Mouse (Mus musculus): Measurements from ENCODE around the gene Ctsll3. TPM values are rescaled to one million over a fixed set of nuclear protein-coding genes. Genes with fewer than 3 reads are reported as not detected.

Ctsll3 gene
- polyA plus RNA-seq, 1 experiment from 2014 or later: not detected

GRCm38 (mm10) chr13:60812768-60813167, 10.1 kb upstream of the Ctsll3 start:
- no peak overlapping the region for H3K4me3 ChIP-seq (ENCODE audit: low read length)
- no peak overlapping the region for H3K9ac ChIP-seq (ENCODE audit: low read depth, low read length)
- H3K9me3 ChIP-seq (ENCODE audit: control insufficient read depth, low read length): no peaks in the 10 kb centered on the region
- H3K27ac ChIP-seq (ENCODE audit: low read length): no peak overlapping the region
- no peaks in the 10 kb centered on the region for H3K4me1 ChIP-seq (ENCODE audit: control insufficient read depth, insufficient read depth, low read length)
- H3K4me2 ChIP-seq (ENCODE audit: low read depth, low read length): no peak overlapping the region
- peak; percentile 62 for ATAC-seq
- no peaks in the 10 kb centered on the region for H3K36me3 ChIP-seq (ENCODE audit: control insufficient read depth, insufficient read depth, low read length)
- no peaks in the 10 kb centered on the region for H3K27me3 ChIP-seq (replicated peaks; ENCODE audit: control insufficient read depth, insufficient read depth, low read length)
- 69% methylated on average over 6 of the region's 6 CpGs for WGBS

- Histone ChIP-seq H3K9me3 (ENCODE audit: control insufficient read depth, low read length) (no peaks in the 10 kb centered on the region), H3K9ac (ENCODE audit: low read depth, low read length) (no peak overlapping the region), H3K27me3 (replicated peaks; ENCODE audit: control insufficient read depth, insufficient read depth, low read length) (no peaks in the 10 kb centered on the region), H3K4me2 (ENCODE audit: low read depth, low read length) (no peak overlapping the region), H3K27ac (ENCODE audit: low read length) (no peak overlapping the region), H3K36me3 (ENCODE audit: control insufficient read depth, insufficient read depth, low read length) (no peaks in the 10 kb centered on the region), H3K4me3 (ENCODE audit: low read length) (no peak overlapping the region), H3K4me1 (ENCODE audit: control insufficient read depth, insufficient read depth, low read length) (no peaks in the 10 kb centered on the region)
- ATAC-seq: peak; percentile 85
- 65% methylated on average over 2 of the region's 2 CpGs for WGBS
Observed at GRCm38 (mm10) chr13:60809690-60810089, 7.0 kb upstream of the Ctsll3 start.

GRCm38 (mm10) chr13:60789466-60789865, 13.2 kb downstream of the Ctsll3 start:
- Histone ChIP-seq H3K36me3 (ENCODE audit: control insufficient read depth, insufficient read depth, low read length) (no peaks in the 10 kb centered on the region), H3K9me3 (ENCODE audit: control insufficient read depth, low read length) (no peaks in the 10 kb centered on the region), H3K9ac (ENCODE audit: low read depth, low read length) (no peak overlapping the region), H3K27ac (ENCODE audit: low read length) (no peak overlapping the region), H3K4me1 (ENCODE audit: control insufficient read depth, insufficient read depth, low read length) (no peaks in the 10 kb centered on the region), H3K4me2 (ENCODE audit: low read depth, low read length) (no peak overlapping the region), H3K4me3 (ENCODE audit: low read length) (no peak overlapping the region), H3K27me3 (replicated peaks; ENCODE audit: control insufficient read depth, insufficient read depth, low read length) (no peaks in the 10 kb centered on the region)
- ATAC-seq: no peak
- WGBS: 81% methylated on average over 1 of the region's 1 CpGs

GRCm38 (mm10) chr13:60786264-60786663, 16.4 kb downstream of the Ctsll3 start, which contains the start of gene BC051665:
BC051665 (minus strand) TSS chr13:60786364.
- Histone ChIP-seq H3K4me3 (ENCODE audit: low read length) (no peak within 1 kb of the TSS), H3K27ac (ENCODE audit: low read length) (no peak within 1 kb of the TSS), H3K4me2 (ENCODE audit: low read depth, low read length) (no peak within 1 kb of the TSS), H3K36me3 (ENCODE audit: control insufficient read depth, insufficient read depth, low read length) (no peaks in the 10 kb centered on the region), H3K4me1 (ENCODE audit: control insufficient read depth, insufficient read depth, low read length) (no peaks in the 10 kb centered on the region), H3K9me3 (ENCODE audit: control insufficient read depth, low read length) (no peaks in the 10 kb centered on the region), H3K9ac (ENCODE audit: low read depth, low read length) (no peak within 1 kb of the TSS), H3K27me3 (replicated peaks; ENCODE audit: control insufficient read depth, insufficient read depth, low read length) (no peaks in the 10 kb centered on the region)
- ATAC-seq: no peak

GRCm38 (mm10) chr13:60783301-60783700, 19.3 kb downstream of the Ctsll3 start:
- 84% methylated on average over 7 of the region's 7 CpGs for WGBS
- no peaks in the 10 kb centered on the region for H3K4me1 ChIP-seq (ENCODE audit: control insufficient read depth, insufficient read depth, low read length)
- no peak overlapping the region for H3K4me3 ChIP-seq (ENCODE audit: low read length)
- no peaks in the 10 kb centered on the region for H3K36me3 ChIP-seq (ENCODE audit: control insufficient read depth, insufficient read depth, low read length)
- H3K4me2 ChIP-seq (ENCODE audit: low read depth, low read length): no peak overlapping the region
- H3K9me3 ChIP-seq (ENCODE audit: control insufficient read depth, low read length): no peaks in the 10 kb centered on the region
- H3K27ac ChIP-seq (ENCODE audit: low read length): no peak overlapping the region
- H3K27me3 ChIP-seq (replicated peaks; ENCODE audit: control insufficient read depth, insufficient read depth, low read length): no peaks in the 10 kb centered on the region
- ATAC-seq: no peak
- no peak overlapping the region for H3K9ac ChIP-seq (ENCODE audit: low read depth, low read length)

GRCm38 (mm10) chr13:60780534-60780933, 22.1 kb downstream of the Ctsll3 start:
- H3K9ac ChIP-seq (ENCODE audit: low read depth, low read length): no peak overlapping the region
- H3K4me3 ChIP-seq (ENCODE audit: low read length): no peak overlapping the region
- whole genome bisulfite sequencing: 78% methylated on average over 3 of the region's 3 CpGs
- H3K36me3 ChIP-seq (ENCODE audit: control insufficient read depth, insufficient read depth, low read length): no peaks in the 10 kb centered on the region
- no peak overlapping the region for H3K27ac ChIP-seq (ENCODE audit: low read length)
- ATAC-seq: no peak
- no peak overlapping the region for H3K4me2 ChIP-seq (ENCODE audit: low read depth, low read length)
- no peaks in the 10 kb centered on the region for H3K4me1 ChIP-seq (ENCODE audit: control insufficient read depth, insufficient read depth, low read length)
- H3K27me3 ChIP-seq (replicated peaks; ENCODE audit: control insufficient read depth, insufficient read depth, low read length): no peaks in the 10 kb centered on the region
- H3K9me3 ChIP-seq (ENCODE audit: control insufficient read depth, low read length): no peaks in the 10 kb centered on the region

GRCm38 (mm10) chr13:60761161-60761560, 41.5 kb downstream of the Ctsll3 start:
- H3K4me1 ChIP-seq (ENCODE audit: control insufficient read depth, insufficient read depth, low read length): no peaks in the 10 kb centered on the region
- no peaks in the 10 kb centered on the region for H3K27me3 ChIP-seq (replicated peaks; ENCODE audit: control insufficient read depth, insufficient read depth, low read length)
- H3K36me3 ChIP-seq (ENCODE audit: control insufficient read depth, insufficient read depth, low read length): peaks cover 8% of the 10 kb centered on the region
- no peak overlapping the region for H3K27ac ChIP-seq (ENCODE audit: low read length)
- H3K4me3 ChIP-seq (ENCODE audit: low read length): no peak overlapping the region
- no peak overlapping the region for H3K4me2 ChIP-seq (ENCODE audit: low read depth, low read length)
- ATAC-seq: no peak
- WGBS: 96% methylated on average over 17 of the region's 17 CpGs
- no peak overlapping the region for H3K9ac ChIP-seq (ENCODE audit: low read depth, low read length)
- H3K9me3 ChIP-seq (ENCODE audit: control insufficient read depth, low read length): no peaks in the 10 kb centered on the region

- no peaks in the 10 kb centered on the region for H3K4me1 ChIP-seq (ENCODE audit: control insufficient read depth, insufficient read depth, low read length)
- no peak overlapping the region for H3K4me2 ChIP-seq (ENCODE audit: low read depth, low read length)
- H3K36me3 ChIP-seq (ENCODE audit: control insufficient read depth, insufficient read depth, low read length): peaks cover 8% of the 10 kb centered on the region
- H3K27ac ChIP-seq (ENCODE audit: low read length): no peak overlapping the region
- H3K9ac ChIP-seq (ENCODE audit: low read depth, low read length): no peak overlapping the region
- H3K4me3 ChIP-seq (ENCODE audit: low read length): no peak overlapping the region
- 87% methylated on average over 12 of the region's 12 CpGs for WGBS
- H3K9me3 ChIP-seq (ENCODE audit: control insufficient read depth, low read length): no peaks in the 10 kb centered on the region
- ATAC-seq: no peak
- no peaks in the 10 kb centered on the region for H3K27me3 ChIP-seq (replicated peaks; ENCODE audit: control insufficient read depth, insufficient read depth, low read length)
Observed at GRCm38 (mm10) chr13:60760392-60760791, 42.3 kb downstream of the Ctsll3 start.

- Histone ChIP-seq H3K9me3 (ENCODE audit: control insufficient read depth, low read length) (no peaks in the 10 kb centered on the region), H3K36me3 (ENCODE audit: control insufficient read depth, insufficient read depth, low read length) (peaks cover 8% of the 10 kb centered on the region), H3K27ac (ENCODE audit: low read length) (no peak overlapping the region), H3K27me3 (replicated peaks; ENCODE audit: control insufficient read depth, insufficient read depth, low read length) (no peaks in the 10 kb centered on the region), H3K9ac (ENCODE audit: low read depth, low read length) (no peak overlapping the region), H3K4me1 (ENCODE audit: control insufficient read depth, insufficient read depth, low read length) (no peaks in the 10 kb centered on the region), H3K4me2 (ENCODE audit: low read depth, low read length) (no peak overlapping the region), H3K4me3 (ENCODE audit: low read length) (no peak overlapping the region)
- 41% methylated on average over 6 of the region's 6 CpGs for WGBS
- ATAC-seq: no peak
Observed at GRCm38 (mm10) chr13:60759136-60759535, 43.5 kb downstream of the Ctsll3 start.

- Histone ChIP-seq H3K4me3 (ENCODE audit: low read length) (no peak overlapping the region), H3K9ac (ENCODE audit: low read depth, low read length) (no peak overlapping the region)
- ATAC-seq: no peak
Observed at GRCm38 (mm10) chr13:60757292-60757691, 45.4 kb downstream of the Ctsll3 start.

More at GRCm38 (mm10) chr13:60757292-60757691, 45.4 kb downstream of the Ctsll3 start:
- H3K4me1 ChIP-seq (ENCODE audit: control insufficient read depth, insufficient read depth, low read length): no peaks in the 10 kb centered on the region
- H3K27ac ChIP-seq (ENCODE audit: low read length): no peak overlapping the region
- 82% methylated on average over 13 of the region's 13 CpGs for WGBS
- H3K27me3 ChIP-seq (replicated peaks; ENCODE audit: control insufficient read depth, insufficient read depth, low read length): no peaks in the 10 kb centered on the region
- H3K4me2 ChIP-seq (ENCODE audit: low read depth, low read length): no peak overlapping the region
- H3K9me3 ChIP-seq (ENCODE audit: control insufficient read depth, low read length): no peaks in the 10 kb centered on the region
- peaks cover 11% of the 10 kb centered on the region for H3K36me3 ChIP-seq (ENCODE audit: control insufficient read depth, insufficient read depth, low read length)
